Mouse (Mus musculus) thymus, adult 18-20 months (tissue): Measurements from ENCODE around the gene Gcfc2.

Experiments
- DNase-seq, 2 experiments: peaks; one replicate each; pipeline ENCODE4 v3.0.0; 2022; ENCODE audit warnings: mixed read lengths in 2 of 2

The Gcfc2 gene

GRCm38 (mm10) chr6:81923523-81924142, at the start of gene Gcfc2:
TSS of gene Gcfc2 (plus strand) at chr6:81923669.
- DNase-seq: peak; percentile 80 to 81

- no peak for DNase-seq
Measured at GRCm38 (mm10) chr6:81895678-81896230, 27.7 kb upstream of the Gcfc2 start.

GRCm38 (mm10) chr6:81910302-81910855, 13.1 kb upstream of the Gcfc2 start:
- DNase-seq: no peak

GRCm38 (mm10) chr6:81911244-81911643, 12.2 kb upstream of the Gcfc2 start:
- DNase-seq: no peak

- no peak for DNase-seq
Measured at GRCm38 (mm10) chr6:81911713-81912112, 11.8 kb upstream of the Gcfc2 start.

- no peak for DNase-seq
Measured at GRCm38 (mm10) chr6:81912177-81912576, 11.3 kb upstream of the Gcfc2 start.

GRCm38 (mm10) chr6:81924304-81924703, 835 bp downstream of the Gcfc2 start:
- no peak for DNase-seq

- no peak for DNase-seq
Measured at GRCm38 (mm10) chr6:81929402-81929801, 5.9 kb downstream of the Gcfc2 start.

GRCm38 (mm10) chr6:81933281-81933680, 9.8 kb downstream of the Gcfc2 start:
- DNase-seq: no peak

GRCm38 (mm10) chr6:81941718-81942117, 18.2 kb downstream of the Gcfc2 start:
- no peak for DNase-seq

- no peak for DNase-seq
Measured at GRCm38 (mm10) chr6:81943281-81943680, 19.8 kb downstream of the Gcfc2 start.

GRCm38 (mm10) chr6:81944432-81944831, 21.0 kb downstream of the Gcfc2 start:
- DNase-seq: no peak

GRCm38 (mm10) chr6:81946906-81947305, 23.4 kb downstream of the Gcfc2 start:
- DNase-seq: no peak

GRCm38 (mm10) chr6:81955133-81955532, 31.7 kb downstream of the Gcfc2 start:
- DNase-seq: no peak

- no peak for DNase-seq
Measured at GRCm38 (mm10) chr6:81956399-81956798, 32.9 kb downstream of the Gcfc2 start.

- DNase-seq: no peak
Measured at GRCm38 (mm10) chr6:81957992-81958391, 34.5 kb downstream of the Gcfc2 start.

GRCm38 (mm10) chr6:81959866-81960265, 36.4 kb downstream of the Gcfc2 start:
- no peak for DNase-seq

- DNase-seq: no peak
Measured at GRCm38 (mm10) chr6:81960284-81960683, 36.8 kb downstream of the Gcfc2 start.

GRCm38 (mm10) chr6:81965296-81966067, 42.0 kb downstream of the Gcfc2 start, which contains the start of gene Mrpl19:
TSS of gene Mrpl19 (minus strand) at chr6:81965958.
- DNase-seq: peak; percentile 81 to 89

GRCm38 (mm10) chr6:81966068-81966544, 42.6 kb downstream of the Gcfc2 start:
- DNase-seq: no peak

GRCm38 (mm10) chr6:81971196-81971595, 47.7 kb downstream of the Gcfc2 start:
- no peak for DNase-seq

GRCm38 (mm10) chr6:81972595-81972994, 49.1 kb downstream of the Gcfc2 start:
- no peak for DNase-seq

GRCm38 (mm10) chr6:81975971-81976621, 52.6 kb downstream of the Gcfc2 start:
- DNase-seq: peak; percentile 12 to 18
